Mouse (Mus musculus) brown adipose tissue, adult 24 weeks (tissue): ENCODE measurements around the gene Rsbn1. TPM values are rescaled to one million over a fixed set of nuclear protein-coding genes. Genes with fewer than 3 reads are reported as not detected.

Source experiments
- H3K27ac ChIP-seq: fragments of 200-500 bp; replicated peaks from 2 replicates; pipeline ENCODE4 v1.5.1; 2012; ENCODE audit warnings: low read depth, mild to moderate bottlenecking, low read length
- H3K4me1 ChIP-seq: fragments of 200-500 bp; 2 replicates; pipeline ENCODE4 v1.6.1; 2012; ENCODE audit warnings: low read length, mixed read lengths; ENCODE audit not compliant: control insufficient read depth, insufficient read depth, insufficient read length
- H3K4me3 ChIP-seq: fragments of 200-500 bp; 2 replicates; pipeline ENCODE4 v1.5.1; 2012; ENCODE audit warnings: low read depth, mild to moderate bottlenecking, low read length, moderate library complexity; ENCODE audit not compliant: insufficient read depth
- polyA plus RNA-seq: library from polyadenylated mRNA; stranded (reverse); fragments of >200 nt; gene quantifications from 2 replicates; pipeline ENCODE4 v1.2.4, GENCODE M21; 2012; ENCODE audit not compliant: missing spikeins, insufficient read depth, insufficient read length

Rsbn1 gene
- polyA plus RNA-seq, 1 experiment: 7.6 TPM

GRCm38 (mm10) chr3:103916205-103916838, 2.4 kb downstream of the Rsbn1 start:
- H3K4me1 ChIP-seq: peaks cover 6% of the 10 kb centered on the region
- H3K4me3 ChIP-seq: peak overlapping the region; percentile 23; the same call in 1 of the 2 replicates
- peak overlapping the region; percentile 33; the same call in 1 of the 2 replicates for H3K27ac ChIP-seq

- H3K27ac ChIP-seq: no peak overlapping the region
- H3K4me1 ChIP-seq: peaks cover 6% of the 10 kb centered on the region
- no peak overlapping the region for H3K4me3 ChIP-seq
Measured at GRCm38 (mm10) chr3:103916839-103917237, 2.9 kb downstream of the Rsbn1 start.

- no peak overlapping the region for H3K4me3 ChIP-seq
- no peak overlapping the region for H3K27ac ChIP-seq
- H3K4me1 ChIP-seq: peaks cover 11% of the 10 kb centered on the region
Measured at GRCm38 (mm10) chr3:103920094-103920493, 6.2 kb downstream of the Rsbn1 start.

GRCm38 (mm10) chr3:103925302-103925701, 11.4 kb downstream of the Rsbn1 start:
- Histone ChIP-seq H3K4me1 (peaks cover 5% of the 10 kb centered on the region; the same call in 1 of the 2 replicates), H3K4me3 (no peak overlapping the region), H3K27ac (no peak overlapping the region)

- Histone ChIP-seq H3K4me3 (no peak overlapping the region), H3K27ac (no peak overlapping the region), H3K4me1 (peaks cover 3% of the 10 kb centered on the region; the same call in 1 of the 2 replicates)
Measured at GRCm38 (mm10) chr3:103927511-103927910, 13.6 kb downstream of the Rsbn1 start.

GRCm38 (mm10) chr3:103944794-103945562, 31.1 kb downstream of the Rsbn1 start:
- H3K4me1 ChIP-seq: no peaks in the 10 kb centered on the region
- no peak overlapping the region for H3K27ac ChIP-seq
- H3K4me3 ChIP-seq: no peak overlapping the region

- no peak overlapping the region for H3K27ac ChIP-seq
Measured at GRCm38 (mm10) chr3:103948666-103949065, 34.7 kb downstream of the Rsbn1 start.

GRCm38 (mm10) chr3:103960622-103961021, 46.7 kb downstream of the Rsbn1 start:
- Histone ChIP-seq H3K4me3 (no peak overlapping the region), H3K4me1 (no peaks in the 10 kb centered on the region), H3K27ac (no peak overlapping the region)

More at GRCm38 (mm10) chr3:103948666-103949065, 34.7 kb downstream of the Rsbn1 start:
- Histone ChIP-seq H3K4me3 (no peak overlapping the region), H3K4me1 (no peaks in the 10 kb centered on the region)

- Histone ChIP-seq H3K4me1 (no peaks in the 10 kb centered on the region), H3K27ac (no peak overlapping the region), H3K4me3 (no peak overlapping the region)
Measured at GRCm38 (mm10) chr3:103967231-103967630, 53.3 kb downstream of the Rsbn1 start.

- no peaks in the 10 kb centered on the region for H3K4me1 ChIP-seq
- peak within 1 kb of the TSS; percentile 93 for H3K27ac ChIP-seq
- H3K4me3 ChIP-seq: peak within 1 kb of the TSS; percentile 87
Measured at GRCm38 (mm10) chr3:103967861-103968691, 54.2 kb downstream of the Rsbn1 start, which contains the start of gene Phtf1. Gene Phtf1 (plus strand): TSS chr3:103968110.

- H3K4me3 ChIP-seq: peak overlapping the region; percentile 87
- H3K4me1 ChIP-seq: no peaks in the 10 kb centered on the region
- H3K27ac ChIP-seq: 0 out of 2 replicates have a peak overlapping the region, but pooled peaks have one; percentile 23
Measured at GRCm38 (mm10) chr3:103968701-103969100, 54.8 kb downstream of the Rsbn1 start.

GRCm38 (mm10) chr3:103971157-103971556, 57.2 kb downstream of the Rsbn1 start:
- H3K4me1 ChIP-seq: no peaks in the 10 kb centered on the region
- H3K4me3 ChIP-seq: no peak overlapping the region
- H3K27ac ChIP-seq: no peak overlapping the region

GRCm38 (mm10) chr3:103984556-103984955, 70.6 kb downstream of the Rsbn1 start:
- Histone ChIP-seq H3K4me3 (no peak overlapping the region), H3K4me1 (0 out of 2 replicates have a peak, but pooled peaks cover 3% of the 10 kb centered on the region), H3K27ac (no peak overlapping the region)

- no peak overlapping the region for H3K4me3 ChIP-seq
- no peak overlapping the region for H3K27ac ChIP-seq
- H3K4me1 ChIP-seq: 0 out of 2 replicates have a peak, but pooled peaks cover 3% of the 10 kb centered on the region
Measured at GRCm38 (mm10) chr3:103985194-103985593, 71.3 kb downstream of the Rsbn1 start.
